Mouse (Mus musculus) MN1 (cell line): ENCODE results near the gene Lpp.

Experiments
- DNase-seq: peaks from one replicate; pipeline ENCODE4 v3.0.0-alpha.2; 2016; ENCODE audit warnings: low spot score

The Lpp gene

GRCm38 (mm10) chr16:24625576-24625975 is 232.3 kb downstream of the Lpp start:
- DNase-seq: no peak

- no peak for DNase-seq
Observed at GRCm38 (mm10) chr16:24628779-24629178, 235.5 kb downstream of the Lpp start.

- no peak for DNase-seq
Observed at GRCm38 (mm10) chr16:24629218-24630172, 236.2 kb downstream of the Lpp start.

GRCm38 (mm10) chr16:24635381-24635919 is 242.1 kb downstream of the Lpp start:
- DNase-seq: no peak

- DNase-seq: no peak
Observed at GRCm38 (mm10) chr16:24636894-24637293, 243.6 kb downstream of the Lpp start.

- no peak for DNase-seq
Observed at GRCm38 (mm10) chr16:24641003-24641797, 247.9 kb downstream of the Lpp start.

- no peak for DNase-seq
Observed at GRCm38 (mm10) chr16:24643024-24643635, 249.8 kb downstream of the Lpp start.

- DNase-seq: no peak
Observed at GRCm38 (mm10) chr16:24644154-24644553, 250.8 kb downstream of the Lpp start.

- DNase-seq: no peak
Observed at GRCm38 (mm10) chr16:24644760-24645406, 251.6 kb downstream of the Lpp start.

GRCm38 (mm10) chr16:24645906-24646603 is 252.7 kb downstream of the Lpp start:
- DNase-seq: no peak

- no peak for DNase-seq
Observed at GRCm38 (mm10) chr16:24651655-24652654, 258.6 kb downstream of the Lpp start.

GRCm38 (mm10) chr16:24653041-24653440 is 259.7 kb downstream of the Lpp start:
- DNase-seq: no peak

GRCm38 (mm10) chr16:24655116-24655515 is 261.8 kb downstream of the Lpp start:
- no peak for DNase-seq

GRCm38 (mm10) chr16:24656026-24656425 is 262.7 kb downstream of the Lpp start:
- no peak for DNase-seq

- DNase-seq: no peak
Observed at GRCm38 (mm10) chr16:24656752-24657151, 263.4 kb downstream of the Lpp start.

GRCm38 (mm10) chr16:24659049-24659448 is 265.7 kb downstream of the Lpp start:
- no peak for DNase-seq

GRCm38 (mm10) chr16:24664131-24664530 is 270.8 kb downstream of the Lpp start:
- no peak for DNase-seq

- no peak for DNase-seq
Observed at GRCm38 (mm10) chr16:24669718-24670460, 276.6 kb downstream of the Lpp start.

GRCm38 (mm10) chr16:24678942-24679341 is 285.6 kb downstream of the Lpp start:
- no peak for DNase-seq
